Mouse (Mus musculus) embryonic facial prominence, embryonic 10.5 days (tissue): ENCODE data around the gene Xk. TPM values are rescaled to one million over a fixed set of nuclear protein-coding genes. Genes with fewer than 3 reads are reported as not detected.

Source experiments
- DNase-seq: peaks from one replicate; pipeline ENCODE4 v3.0.0-alpha.2; 2017; ENCODE audit warnings: low spot score
- H3K27ac ChIP-seq: fragments of 300-500 bp; sonication (generic); replicated peaks from 2 replicates; pipeline ENCODE4 v1.5.1; 2016; ENCODE audit warnings: mild to moderate bottlenecking
- H3K27me3 ChIP-seq: fragments of 300-500 bp; sonication (generic); replicated peaks from 2 replicates; pipeline ENCODE4 v1.6.1; 2016; ENCODE audit warnings: low read depth, mild to moderate bottlenecking; ENCODE audit not compliant: poor library complexity, severe bottlenecking
- H3K36me3 ChIP-seq: fragments of 300-500 bp; sonication (generic); replicated peaks from 2 replicates; pipeline ENCODE4 v1.6.1; 2016; ENCODE audit warnings: mild to moderate bottlenecking, moderate library complexity
- H3K4me1 ChIP-seq: fragments of 300-500 bp; sonication (generic); 2 replicates; pipeline ENCODE4 v1.6.1; 2016
- H3K4me3 ChIP-seq: fragments of 300-500 bp; sonication (generic); 2 replicates; pipeline ENCODE4 v1.5.1; 2016; ENCODE audit warnings: mild to moderate bottlenecking, moderate library complexity
- H3K9me3 ChIP-seq: fragments of 300-500 bp; sonication (generic); 2 replicates; pipeline ENCODE4 v1.6.1; 2016; ENCODE audit warnings: mild to moderate bottlenecking
- WGBS: fragments of 180-500 bp; shearing (Covaris S2); methylation state at CpG from one replicate; pipeline ENCODE4 v1.1.7; 2016; 5-methylcytosine and 5-hydroxymethylcytosine counted together
- polyA plus RNA-seq: library from polyadenylated mRNA; unstranded; fragments of >200 nt; fragmentation: Nextera tagmentation; extraction: Ambion mirVana; gene quantifications from 2 replicates; pipeline ENCODE4 v1.2.1, GENCODE M21; 2016

Gene Xk
- polyA plus RNA-seq: 2.0 TPM in 2 replicates

GRCm38 (mm10) chrX:9272460-9273361, at the start of gene Xk:
Gene Xk, plus strand, starts transcription at chrX:9272756.
- no peaks in the 10 kb centered on the region for H3K36me3 ChIP-seq
- peak within 1 kb of the TSS; percentile 64 for H3K4me3 ChIP-seq
- no peaks in the 10 kb centered on the region for H3K4me1 ChIP-seq
- peaks cover 10% of the 10 kb centered on the region for H3K27me3 ChIP-seq
- no peaks in the 10 kb centered on the region for H3K9me3 ChIP-seq
- DNase-seq: peak; percentile 77
- WGBS: 14% methylated on average over 94 of the region's 94 CpGs
- H3K27ac ChIP-seq: peak within 1 kb of the TSS; percentile 71

GRCm38 (mm10) chrX:9227105-9227504, 45.5 kb upstream of the Xk start:
- Histone ChIP-seq H3K4me1 (no peaks in the 10 kb centered on the region), H3K9me3 (no peaks in the 10 kb centered on the region), H3K36me3 (no peaks in the 10 kb centered on the region), H3K4me3 (no peak overlapping the region), H3K27me3 (no peaks in the 10 kb centered on the region), H3K27ac (no peak overlapping the region)
- DNase-seq: no peak
- 70% methylated on average over 2 of the region's 2 CpGs for WGBS

GRCm38 (mm10) chrX:9240737-9241591, 31.6 kb upstream of the Xk start:
- no peak overlapping the region for H3K27ac ChIP-seq
- no peak for DNase-seq
- H3K27me3 ChIP-seq: no peaks in the 10 kb centered on the region
- WGBS: 79% methylated on average over 5 of the region's 5 CpGs
- H3K4me3 ChIP-seq: no peak overlapping the region
- H3K9me3 ChIP-seq: no peaks in the 10 kb centered on the region
- H3K4me1 ChIP-seq: no peaks in the 10 kb centered on the region
- H3K36me3 ChIP-seq: no peaks in the 10 kb centered on the region

GRCm38 (mm10) chrX:9243381-9243864, 29.1 kb upstream of the Xk start:
- 80% methylated on average over 8 of the region's 8 CpGs for WGBS
- H3K36me3 ChIP-seq: no peaks in the 10 kb centered on the region
- no peak overlapping the region for H3K27ac ChIP-seq
- no peaks in the 10 kb centered on the region for H3K4me1 ChIP-seq
- DNase-seq: no peak
- no peaks in the 10 kb centered on the region for H3K9me3 ChIP-seq
- no peak overlapping the region for H3K4me3 ChIP-seq
- no peaks in the 10 kb centered on the region for H3K27me3 ChIP-seq

DNA sequence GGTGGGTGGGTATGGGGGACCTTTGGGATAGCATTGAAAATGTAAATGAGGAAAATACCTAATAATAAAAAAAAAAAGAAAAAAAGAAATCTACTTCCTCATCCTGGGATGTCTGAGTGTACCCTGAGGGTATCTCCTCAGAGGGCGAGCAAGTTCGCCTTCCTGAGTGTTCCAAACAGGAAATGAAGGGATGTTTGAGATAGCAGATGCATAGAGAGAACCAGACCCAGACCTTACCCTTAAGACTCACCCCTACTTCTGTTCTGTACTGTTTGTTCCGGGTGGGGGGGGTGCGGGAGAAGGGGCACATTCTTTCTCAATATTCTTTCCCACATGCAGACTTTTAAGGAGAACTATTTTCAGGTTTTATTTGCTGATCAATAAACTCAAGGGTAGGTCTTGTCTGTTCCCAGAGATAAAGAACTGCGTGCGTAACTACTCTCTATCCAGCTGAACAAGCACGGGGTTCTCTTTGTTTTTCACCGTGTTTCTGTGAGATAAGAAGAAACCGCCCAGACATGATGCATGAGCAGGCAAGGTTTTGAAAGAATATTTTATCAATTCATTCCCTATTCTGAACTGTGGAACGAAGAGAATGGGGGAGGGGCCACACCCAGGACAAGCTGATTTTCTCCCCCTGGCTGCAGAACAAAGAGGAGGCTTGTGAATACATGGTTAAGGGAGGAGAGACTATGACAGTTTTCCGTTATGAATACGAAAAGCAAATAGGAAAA, 27.8 kb upstream of the Xk start:
- DNase-seq: no peak
- Histone ChIP-seq H3K27ac (no peak overlapping the region), H3K36me3 (no peaks in the 10 kb centered on the region), H3K27me3 (no peaks in the 10 kb centered on the region), H3K4me3 (no peak overlapping the region), H3K9me3 (no peaks in the 10 kb centered on the region), H3K4me1 (no peaks in the 10 kb centered on the region)
- 74% methylated on average over 12 of the region's 12 CpGs for WGBS

DNA sequence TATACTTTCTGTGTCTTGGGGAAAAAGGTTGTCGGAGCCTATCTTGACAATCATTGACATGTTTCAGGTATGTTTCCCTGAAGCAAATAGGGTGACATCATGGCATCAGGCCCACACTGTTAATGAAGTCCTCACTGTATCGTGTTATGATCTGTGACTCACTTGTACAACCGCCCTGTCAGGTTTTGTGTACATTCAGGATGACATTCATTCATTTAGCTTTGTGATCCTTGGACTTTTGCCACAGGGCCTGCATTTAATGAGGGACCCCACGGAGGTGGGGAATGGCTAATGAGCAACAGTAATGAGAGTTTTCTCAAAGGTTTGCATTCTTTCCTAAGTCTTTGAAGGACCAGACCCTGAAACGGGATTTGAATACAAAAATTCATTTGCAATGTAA, 23.6 kb upstream of the Xk start:
- Histone ChIP-seq H3K27me3 (no peaks in the 10 kb centered on the region), H3K36me3 (no peaks in the 10 kb centered on the region), H3K4me3 (no peak overlapping the region), H3K27ac (no peak overlapping the region), H3K9me3 (no peaks in the 10 kb centered on the region), H3K4me1 (no peaks in the 10 kb centered on the region)
- 67% methylated on average over 5 of the region's 5 CpGs for WGBS
- DNase-seq: no peak

GRCm38 (mm10) chrX:9253990-9254389, 18.6 kb upstream of the Xk start:
- 84% methylated on average over 10 of the region's 10 CpGs for WGBS
- Histone ChIP-seq H3K27ac (no peak overlapping the region), H3K36me3 (no peaks in the 10 kb centered on the region), H3K9me3 (no peaks in the 10 kb centered on the region), H3K4me1 (no peaks in the 10 kb centered on the region), H3K4me3 (no peak overlapping the region), H3K27me3 (no peaks in the 10 kb centered on the region)
- no peak for DNase-seq

- no peaks in the 10 kb centered on the region for H3K9me3 ChIP-seq
- no peak overlapping the region for H3K27ac ChIP-seq
- H3K27me3 ChIP-seq: no peaks in the 10 kb centered on the region
- DNase-seq: no peak
- no peaks in the 10 kb centered on the region for H3K4me1 ChIP-seq
- H3K36me3 ChIP-seq: no peaks in the 10 kb centered on the region
- no peak overlapping the region for H3K4me3 ChIP-seq
- 92% methylated on average over 3 of the region's 3 CpGs for WGBS
Measured at GRCm38 (mm10) chrX:9254901-9255300, 17.7 kb upstream of the Xk start.

- H3K36me3 ChIP-seq: no peaks in the 10 kb centered on the region
- no peaks in the 10 kb centered on the region for H3K4me1 ChIP-seq
- H3K27ac ChIP-seq: no peak within 1 kb of the TSS
- 89% methylated on average over 5 of the region's 5 CpGs for WGBS
- H3K4me3 ChIP-seq: no peak within 1 kb of the TSS
- no peak for DNase-seq
- H3K9me3 ChIP-seq: no peaks in the 10 kb centered on the region
- H3K27me3 ChIP-seq: no peaks in the 10 kb centered on the region
Measured at GRCm38 (mm10) chrX:9256766-9257165, 15.8 kb upstream of the Xk start, which contains the start of gene Gm14862. Gene Gm14862, minus strand, starts transcription at chrX:9256899.

- Histone ChIP-seq H3K4me3 (no peak overlapping the region), H3K36me3 (no peaks in the 10 kb centered on the region), H3K27ac (no peak overlapping the region), H3K27me3 (no peaks in the 10 kb centered on the region), H3K4me1 (no peaks in the 10 kb centered on the region), H3K9me3 (no peaks in the 10 kb centered on the region)
- WGBS: 87% methylated on average over 7 of the region's 7 CpGs
- DNase-seq: no peak
Measured at GRCm38 (mm10) chrX:9257831-9258230, 14.7 kb upstream of the Xk start.

DNA sequence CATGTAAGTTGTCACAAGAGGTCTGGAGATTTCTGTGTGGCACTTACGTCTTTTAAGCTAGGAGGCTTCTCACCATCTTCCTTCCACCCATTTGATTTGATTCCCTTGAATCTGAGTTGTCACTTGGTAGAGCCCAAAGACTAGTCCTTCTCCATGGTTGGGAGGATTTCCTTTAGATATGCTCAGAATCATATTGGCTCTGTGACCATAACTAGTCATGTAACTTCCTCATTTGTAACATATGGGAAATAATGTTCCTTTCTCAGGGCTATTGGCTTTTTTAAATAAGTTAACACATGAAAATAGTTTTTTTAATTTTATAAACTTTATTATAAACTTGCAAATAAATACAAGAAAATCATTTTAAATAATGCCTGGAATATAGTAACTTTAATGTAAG, 13.3 kb upstream of the Xk start:
- no peaks in the 10 kb centered on the region for H3K36me3 ChIP-seq
- H3K9me3 ChIP-seq: no peaks in the 10 kb centered on the region
- no peak for DNase-seq
- H3K27ac ChIP-seq: no peak overlapping the region
- WGBS: 74% methylated on average over 1 of the region's 1 CpGs
- H3K27me3 ChIP-seq: no peaks in the 10 kb centered on the region
- no peak overlapping the region for H3K4me3 ChIP-seq
- no peaks in the 10 kb centered on the region for H3K4me1 ChIP-seq

GRCm38 (mm10) chrX:9271112-9271511, 1.4 kb upstream of the Xk start:
- WGBS: 67% methylated on average over 3 of the region's 3 CpGs

More at GRCm38 (mm10) chrX:9271112-9271511, 1.4 kb upstream of the Xk start:
- H3K9me3 ChIP-seq: no peaks in the 10 kb centered on the region
- no peak overlapping the region for H3K4me3 ChIP-seq
- no peak for DNase-seq
- no peak overlapping the region for H3K27ac ChIP-seq
- H3K36me3 ChIP-seq: no peaks in the 10 kb centered on the region
- no peaks in the 10 kb centered on the region for H3K4me1 ChIP-seq
- peaks cover 10% of the 10 kb centered on the region for H3K27me3 ChIP-seq
